ENCODE assay signal across 17 mouse cellular contexts in the genomic region with DNA sequence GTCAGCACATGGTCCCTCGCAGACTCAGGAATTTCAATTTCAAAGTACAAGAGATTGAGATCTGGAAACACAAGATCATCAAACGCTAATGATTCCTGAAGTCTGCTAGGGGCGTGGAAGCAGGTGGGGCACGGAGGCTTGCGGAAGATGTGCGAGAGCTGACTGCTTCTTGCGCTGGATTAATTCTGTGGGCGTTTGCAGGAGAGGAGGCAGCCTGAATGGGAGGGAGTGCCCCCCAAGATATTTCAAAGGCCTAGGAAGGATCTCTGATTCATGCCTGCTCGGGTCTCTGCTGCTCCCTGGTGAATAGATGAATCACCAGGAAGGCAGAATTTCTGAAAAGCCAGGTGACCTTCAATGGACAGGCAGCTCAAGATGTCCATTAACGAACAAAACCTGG.
A peak's percentile ranks its signal among the peaks of the same experiment; 100 is the strongest.
DNase-seq lines count a peak whose midpoint lies in the region; ATAC-seq and TF ChIP-seq lines count a peak whose summit lies in the region.
"Had no signal": no experiment of that assay in that cellular context is flagged by ENCODE, and none has a peak within 500 bp of the region (broad histone marks: within the 10 kb centered on the region; RNA-seq: fewer than 3 reads in every experiment).

No protein-coding gene starts in this region.

- DNase-seq in forebrain, postnatal 0 days = peak; percentile 17
- peak; percentile 64 for DNase-seq in midbrain, embryonic 14.5 days
- no peak for DNase-seq in midbrain, embryonic 11.5 days (ENCODE audit: low spot score, missing footprints)
- peak; percentile 17 for DNase-seq in adrenal gland, postnatal 10 days
- DNase-seq in thymus, postnatal 4 days = no peak
- DNase-seq: cerebellum, adult 9-10 months; gastrocnemius, postnatal 10 days; heart, adult 2 months; liver, postnatal 0 days; thymus, adult 18-20 months had no signal

- no peak overlapping the region for H3K4me2 ChIP-seq in forebrain, postnatal 0 days (ENCODE audit: low read depth)
- H3K4me2 ChIP-seq in forebrain, embryonic 13.5 days = no peak overlapping the region
- H3K4me2 ChIP-seq in midbrain, embryonic 14.5 days (ENCODE audit: low read length) = peak overlapping the region; percentile 18
- H3K4me2 ChIP-seq in midbrain, embryonic 11.5 days = no peak overlapping the region
- H3K4me2 ChIP-seq in midbrain, embryonic 16.5 days (ENCODE audit: low read length) = peak overlapping the region; percentile 33
- H3K4me2 ChIP-seq: intestine, embryonic 15.5 days; limb, embryonic 15.5 days had no signal

- no peak for TF ChIP-seq CTCF in forebrain, postnatal 0 days (IDR thresholded peaks at IDR 0.05; ENCODE audit: low read depth)

- no peaks in the 10 kb centered on the region for H3K4me1 ChIP-seq in forebrain, postnatal 0 days (ENCODE audit: insufficient read depth)
- no peaks in the 10 kb centered on the region for H3K4me1 ChIP-seq in forebrain, embryonic 13.5 days
- 0 out of 2 replicates have a peak, but pooled peaks cover 3% of the 10 kb centered on the region for H3K4me1 ChIP-seq in midbrain, embryonic 14.5 days (ENCODE audit: control insufficient read depth, insufficient read depth, low read length)
- H3K4me1 ChIP-seq in midbrain, embryonic 11.5 days (ENCODE audit: control insufficient read depth, insufficient read depth, low read length) = no peaks in the 10 kb centered on the region
- H3K4me1 ChIP-seq in midbrain, embryonic 16.5 days (ENCODE audit: control insufficient read depth, insufficient read depth, low read length) = peaks cover 3% of the 10 kb centered on the region; the same call in 1 of the 2 replicates
- H3K4me1 ChIP-seq: intestine, embryonic 15.5 days; limb, embryonic 15.5 days had no signal

- no peaks in the 10 kb centered on the region for H3K27me3 ChIP-seq in forebrain, postnatal 0 days (ENCODE audit: insufficient read depth, low read length)
- no peaks in the 10 kb centered on the region for H3K27me3 ChIP-seq in forebrain, embryonic 13.5 days
- H3K27me3 ChIP-seq in midbrain, embryonic 14.5 days (ENCODE audit: control insufficient read depth, insufficient read depth, low read length) = no peaks in the 10 kb centered on the region
- H3K27me3 ChIP-seq in midbrain, embryonic 11.5 days (ENCODE audit: control insufficient read depth, insufficient read depth, low read length) = no peaks in the 10 kb centered on the region
- H3K27me3 ChIP-seq in midbrain, embryonic 16.5 days (ENCODE audit: control insufficient read depth, insufficient read depth, low read depth, low read length) = no peaks in the 10 kb centered on the region
- H3K27me3 ChIP-seq: intestine, embryonic 15.5 days; limb, embryonic 15.5 days had no signal

- no peaks in the 10 kb centered on the region for H3K9me3 ChIP-seq in forebrain, postnatal 0 days (ENCODE audit: low read length)
- no peaks in the 10 kb centered on the region for H3K9me3 ChIP-seq in forebrain, embryonic 13.5 days (replicated peaks)
- no peaks in the 10 kb centered on the region for H3K9me3 ChIP-seq in midbrain, embryonic 14.5 days (ENCODE audit: control insufficient read depth, low read length)
- H3K9me3 ChIP-seq in midbrain, embryonic 11.5 days (ENCODE audit: control insufficient read depth, low read length) = no peaks in the 10 kb centered on the region
- H3K9me3 ChIP-seq in midbrain, embryonic 16.5 days (replicated peaks; ENCODE audit: control insufficient read depth, low read length, poor library complexity, severe bottlenecking) = no peaks in the 10 kb centered on the region
- H3K9me3 ChIP-seq: intestine, embryonic 15.5 days; limb, embryonic 15.5 days had no signal

- no peak overlapping the region for H3K9ac ChIP-seq in forebrain, postnatal 0 days
- H3K9ac ChIP-seq in forebrain, embryonic 13.5 days = no peak overlapping the region
- no peak overlapping the region for H3K9ac ChIP-seq in midbrain, embryonic 14.5 days (replicated peaks; ENCODE audit: low read length)
- no peak overlapping the region for H3K9ac ChIP-seq in midbrain, embryonic 11.5 days (ENCODE audit: low read length)
- no peak overlapping the region for H3K9ac ChIP-seq in midbrain, embryonic 16.5 days (ENCODE audit: low read depth, low read length)
- H3K9ac ChIP-seq: intestine, embryonic 15.5 days; limb, embryonic 15.5 days; liver, postnatal 0 days had no signal

- no peak overlapping the region for H3K27ac ChIP-seq in forebrain, postnatal 0 days (ENCODE audit: low read depth, low read length)
- H3K27ac ChIP-seq in forebrain, embryonic 13.5 days = no peak overlapping the region
- peak overlapping the region; percentile 33; the same call in 1 of the 2 replicates for H3K27ac ChIP-seq in midbrain, embryonic 14.5 days (replicated peaks; ENCODE audit: low read depth, low read length)
- no peak overlapping the region for H3K27ac ChIP-seq in midbrain, embryonic 11.5 days (ENCODE audit: low read depth, low read length)
- no peak overlapping the region for H3K27ac ChIP-seq in midbrain, embryonic 16.5 days (ENCODE audit: low read length)
- H3K27ac ChIP-seq: heart, adult 2 months; intestine, embryonic 15.5 days; left cerebral cortex, adult 2 months; limb, embryonic 15.5 days; macrophage had no signal

- 39% methylated on average over 10 of the region's 10 CpGs for WGBS in forebrain, postnatal 0 days
- 37% methylated on average over 10 of the region's 10 CpGs for WGBS in forebrain, embryonic 13.5 days
- 26% methylated on average over 10 of the region's 10 CpGs for WGBS in midbrain, embryonic 14.5 days
- WGBS in midbrain, embryonic 11.5 days = 54% methylated on average over 10 of the region's 10 CpGs
- WGBS in midbrain, embryonic 16.5 days = 20% methylated on average over 10 of the region's 10 CpGs

- peak; percentile 14; the same call in 1 of the 2 replicates for ATAC-seq in forebrain, postnatal 0 days
- ATAC-seq in forebrain, embryonic 13.5 days = no peak
- ATAC-seq in midbrain, embryonic 14.5 days (ENCODE audit: low FRiP score, low TSS enrichment) = no peak; the same call in 1 of the 2 replicates
- ATAC-seq in midbrain, embryonic 11.5 days (ENCODE audit: low FRiP score) = no peak
- ATAC-seq in midbrain, embryonic 16.5 days = peak; percentile 62
- ATAC-seq: intestine, embryonic 15.5 days; liver, postnatal 0 days had no signal

- no peak overlapping the region for H3K4me3 ChIP-seq in forebrain, postnatal 0 days (ENCODE audit: low read depth, low read length)
- no peak overlapping the region for H3K4me3 ChIP-seq in forebrain, embryonic 13.5 days
- H3K4me3 ChIP-seq in midbrain, embryonic 14.5 days (replicated peaks; ENCODE audit: low read depth, low read length) = no peak overlapping the region
- no peak overlapping the region for H3K4me3 ChIP-seq in midbrain, embryonic 11.5 days (ENCODE audit: low read depth, low read length)
- H3K4me3 ChIP-seq in midbrain, embryonic 16.5 days (ENCODE audit: low read depth, low read length) = no peak overlapping the region
- H3K4me3 ChIP-seq: erythroblast, embryonic 14.5 days; heart, adult 2 months; intestine, embryonic 15.5 days; left cerebral cortex, adult 2 months; limb, embryonic 15.5 days had no signal

- H3K36me3 ChIP-seq in forebrain, postnatal 0 days (ENCODE audit: insufficient read depth) = no peaks in the 10 kb centered on the region
- H3K36me3 ChIP-seq in forebrain, embryonic 13.5 days (ENCODE audit: poor library complexity, severe bottlenecking) = no peaks in the 10 kb centered on the region
- H3K36me3 ChIP-seq in midbrain, embryonic 14.5 days (ENCODE audit: control insufficient read depth, insufficient read depth, low read length) = no peaks in the 10 kb centered on the region
- no peaks in the 10 kb centered on the region for H3K36me3 ChIP-seq in midbrain, embryonic 11.5 days (ENCODE audit: control insufficient read depth, insufficient read depth, low read length)
- H3K36me3 ChIP-seq in midbrain, embryonic 16.5 days (ENCODE audit: control insufficient read depth, insufficient read depth, low read length) = no peaks in the 10 kb centered on the region
- H3K36me3 ChIP-seq: intestine, embryonic 15.5 days; limb, embryonic 15.5 days had no signal

Comparison
In these comparisons a context has a peak if more than half of its experiments do, and no peak if none do; other contexts are left out.
1. ATAC-seq: peak in forebrain, postnatal 0 days (single experiment) and midbrain, embryonic 16.5 days (single experiment); none in forebrain, embryonic 13.5 days (single experiment), midbrain, embryonic 14.5 days (single experiment) and midbrain, embryonic 11.5 days (single experiment).
2. DNase-seq: peak in forebrain, postnatal 0 days (single experiment), midbrain, embryonic 14.5 days (single experiment) and adrenal gland, postnatal 10 days (single experiment); none in midbrain, embryonic 11.5 days (single experiment) and thymus, postnatal 4 days (single experiment).
3. H3K4me2 ChIP-seq: peak in midbrain, embryonic 14.5 days (single experiment) and midbrain, embryonic 16.5 days (single experiment); none in forebrain, postnatal 0 days (single experiment), forebrain, embryonic 13.5 days (single experiment) and midbrain, embryonic 11.5 days (single experiment).